ENCODE assay signal across 24 mouse cellular contexts in the genomic region with DNA sequence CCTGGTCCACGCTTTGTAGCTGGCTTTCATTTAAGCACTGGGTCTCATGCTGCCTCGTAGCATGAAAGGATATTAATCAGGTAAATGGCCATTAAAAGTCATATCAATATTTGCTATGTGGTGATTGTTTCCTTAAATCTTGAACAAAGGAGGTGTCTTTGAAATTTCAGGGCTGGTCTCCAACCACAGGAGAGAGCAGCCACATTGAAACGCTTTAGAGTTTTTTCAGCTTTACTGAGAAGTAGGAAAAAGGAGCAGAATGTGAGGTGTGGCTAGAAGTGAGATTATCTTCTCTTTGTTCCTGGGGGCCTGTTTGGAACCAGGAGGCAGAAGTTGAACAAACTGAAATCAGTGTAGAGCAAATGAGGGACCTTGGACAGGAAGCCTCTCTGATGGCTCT.
"Had no signal": no experiment of that assay in that cellular context is flagged by ENCODE, and none has a peak within 500 bp of the region (broad histone marks: within the 10 kb centered on the region; RNA-seq: fewer than 3 reads in every experiment).

No protein-coding gene starts in this region.

- ATAC-seq: inflammation-experienced regulatory T-cells, adult 6 months; intestine, embryonic 16.5 days; liver, postnatal 0 days had no signal

- H3K9me3 ChIP-seq: limb, embryonic 15.5 days; lung, embryonic 15.5 days; neural tube, embryonic 12.5 days; neural tube, embryonic 15.5 days had no signal

- H3K27me3 ChIP-seq: limb, embryonic 12.5 days; limb, embryonic 15.5 days; lung, embryonic 15.5 days; neural tube, embryonic 12.5 days; neural tube, embryonic 15.5 days had no signal

- H3K9ac ChIP-seq: limb, embryonic 12.5 days; limb, embryonic 15.5 days; liver, embryonic 14.5 days; liver, postnatal 0 days; lung, embryonic 15.5 days; neural tube, embryonic 12.5 days; neural tube, embryonic 15.5 days had no signal

- H3K27ac ChIP-seq: kidney, postnatal 0 days; layer of hippocampus, adult 2 months; left cerebral cortex, adult 2 months; limb, embryonic 12.5 days; limb, embryonic 15.5 days; liver, embryonic 14.5 days; lung, embryonic 15.5 days; neural tube, embryonic 12.5 days; neural tube, embryonic 15.5 days had no signal

- H3K4me3 ChIP-seq: layer of hippocampus, adult 2 months; left cerebral cortex, adult 2 months; limb, embryonic 12.5 days; limb, embryonic 15.5 days; lung, embryonic 15.5 days; neural tube, embryonic 12.5 days; neural tube, embryonic 15.5 days had no signal

- H3K36me3 ChIP-seq: limb, embryonic 12.5 days; limb, embryonic 15.5 days; lung, embryonic 15.5 days; neural tube, embryonic 12.5 days; neural tube, embryonic 15.5 days had no signal

- H3K4me2 ChIP-seq: limb, embryonic 12.5 days; limb, embryonic 15.5 days; liver, embryonic 11.5 days; lung, embryonic 15.5 days; midbrain, embryonic 11.5 days; neural tube, embryonic 12.5 days; neural tube, embryonic 15.5 days had no signal

- H3K4me1 ChIP-seq: lung, embryonic 15.5 days; neural tube, embryonic 12.5 days; neural tube, embryonic 15.5 days had no signal

- DNase-seq: kidney, adult 2 months; kidney, postnatal 25 days; layer of hippocampus, postnatal 36 days; liver, postnatal 0 days; lung, postnatal 10 days; lung, postnatal 4 days; right cerebral cortex, adult 18-20 months; right cerebral cortex, postnatal 14 days; spleen, adult 18-20 months; thymus, adult 18-20 months; thymus, postnatal 36 days had no signal
